Mouse (Mus musculus) ES-E14 (cell line): ENCODE data around the gene 6430531B16Rik.

ENCODE experiments used
- MAFK ChIP-seq: IDR thresholded peaks from 2 replicates; pipeline ENCODE4 v1.6.1; 2014; ENCODE audit warnings: mild to moderate bottlenecking, low read depth, low read length, inconsistent platforms; ENCODE audit not compliant: insufficient read depth
- ZC3H11A ChIP-seq: IDR thresholded peaks from 2 replicates; pipeline ENCODE4 v1.6.1; 2012; ENCODE audit warnings: low read depth, mild to moderate bottlenecking, inconsistent platforms, low read length, borderline replicate concordance
- ZNF384 ChIP-seq: IDR thresholded peaks from 2 replicates; pipeline ENCODE4 v1.6.1; 2012; ENCODE audit warnings: low read depth, low read length, inconsistent platforms

DNA sequence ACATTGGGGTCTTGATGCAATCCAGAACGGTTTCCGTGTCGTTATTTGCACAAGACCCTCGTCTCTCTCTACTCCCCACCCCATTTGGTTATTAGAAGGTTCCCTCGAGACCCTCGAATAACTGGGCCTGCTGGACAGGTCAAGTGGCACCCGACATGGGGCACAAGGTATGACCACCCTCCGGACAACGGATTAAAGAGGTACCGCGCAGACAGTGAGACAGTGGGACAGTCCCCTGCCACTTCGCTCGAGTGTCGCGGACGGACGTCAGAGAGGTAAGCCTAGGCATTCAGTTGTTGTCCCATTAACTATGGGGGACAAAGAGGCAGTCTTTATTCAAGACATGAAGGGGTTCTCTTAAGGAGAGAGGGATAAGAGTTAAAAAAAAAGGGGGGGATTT, 32.8 kb upstream of the 6430531B16Rik start:
- TF ChIP-seq MAFK (no peak), ZC3H11A (no peak), ZNF384 (no peak)
